Mouse (Mus musculus): ENCODE measurements around the gene Slc41a1. TPM values are rescaled to one million over a fixed set of nuclear protein-coding genes. Genes with fewer than 3 reads are reported as not detected.
A peak's percentile ranks its signal among the peaks of the same experiment; 100 is the strongest.

Gene Slc41a1
- polyA plus RNA-seq (2016; fragmentation: Nextera tagmentation; extraction: Ambion mirVana), result 7.8 and 10.2 TPM in 2 replicates

GRCm38 (mm10) chr1:131827207-131827786 lies at the start of gene Slc41a1:
Slc41a1 (plus strand) TSS chr1:131827493.
- 2% methylated on average over 25 of the region's 25 CpGs for WGBS
- H3K4me1 ChIP-seq (replicated peaks), result peaks cover 24% of the 10 kb centered on the region
- no peaks in the 10 kb centered on the region for H3K27me3 ChIP-seq (replicated peaks)
- no peaks in the 10 kb centered on the region for H3K9me3 ChIP-seq (replicated peaks)
- H3K4me2 ChIP-seq, result peak within 1 kb of the TSS; percentile 93
- peak within 1 kb of the TSS; percentile 82 for H3K4me3 ChIP-seq
- H3K27ac ChIP-seq (ENCODE audit: poor library complexity, severe bottlenecking), result peak within 1 kb of the TSS; percentile 83
- peak within 1 kb of the TSS; percentile 86 for H3K9ac ChIP-seq
- peak; percentile 54 for ATAC-seq (ENCODE audit: insufficient number of reproducible peaks, low FRiP score)
- H3K36me3 ChIP-seq, result peaks cover 20% of the 10 kb centered on the region

GRCm38 (mm10) chr1:131794591-131794990 lies 32.7 kb upstream of the Slc41a1 start:
- H3K9me3 ChIP-seq (replicated peaks), result no peaks in the 10 kb centered on the region
- no peak overlapping the region for H3K9ac ChIP-seq
- no peak overlapping the region for H3K27ac ChIP-seq (ENCODE audit: poor library complexity, severe bottlenecking)
- no peaks in the 10 kb centered on the region; the same call in 1 of the 2 replicates for H3K4me1 ChIP-seq (replicated peaks)
- no peak for ATAC-seq (ENCODE audit: insufficient number of reproducible peaks, low FRiP score)
- no peak overlapping the region for H3K4me3 ChIP-seq
- no peak overlapping the region for H3K4me2 ChIP-seq
- 40% methylated on average over 3 of the region's 3 CpGs for WGBS
- H3K36me3 ChIP-seq, result no peaks in the 10 kb centered on the region
- 0 out of 2 replicates have a peak, but pooled peaks cover 3% of the 10 kb centered on the region for H3K27me3 ChIP-seq (replicated peaks)

- H3K4me3 ChIP-seq, result no peak overlapping the region
- no peak overlapping the region for H3K4me2 ChIP-seq
- no peak for ATAC-seq (ENCODE audit: insufficient number of reproducible peaks, low FRiP score)
- H3K27ac ChIP-seq (ENCODE audit: poor library complexity, severe bottlenecking), result no peak overlapping the region
- 82% methylated on average over 3 of the region's 3 CpGs for WGBS
- H3K36me3 ChIP-seq, result no peaks in the 10 kb centered on the region
- no peak overlapping the region for H3K9ac ChIP-seq
- H3K27me3 ChIP-seq (replicated peaks), result 0 out of 2 replicates have a peak, but pooled peaks cover 3% of the 10 kb centered on the region
- no peaks in the 10 kb centered on the region; the same call in 1 of the 2 replicates for H3K4me1 ChIP-seq (replicated peaks)
- H3K9me3 ChIP-seq (replicated peaks), result no peaks in the 10 kb centered on the region
These were observed 32.1 kb upstream of the Slc41a1 start for GRCm38 (mm10) chr1:131795171-131795570.

- Histone ChIP-seq H3K9ac (peak within 1 kb of the TSS; percentile 55), H3K27me3 (replicated peaks) (0 out of 2 replicates have a peak, but pooled peaks cover 3% of the 10 kb centered on the region), H3K4me1 (replicated peaks) (no peaks in the 10 kb centered on the region; the same call in 1 of the 2 replicates), H3K4me2 (peak within 1 kb of the TSS; percentile 73), H3K9me3 (replicated peaks) (no peaks in the 10 kb centered on the region), H3K36me3 (no peaks in the 10 kb centered on the region), H3K4me3 (peak within 1 kb of the TSS; percentile 43), H3K27ac (ENCODE audit: poor library complexity, severe bottlenecking) (no peak within 1 kb of the TSS)
- WGBS, result 5% methylated on average over 26 of the region's 26 CpGs
- peak; percentile 67 for ATAC-seq (ENCODE audit: insufficient number of reproducible peaks, low FRiP score)
These were observed 29.9 kb upstream of the Slc41a1 start, which contains the start of gene Pm20d1 for GRCm38 (mm10) chr1:131797202-131797909. Pm20d1 (plus strand) TSS chr1:131797381.

- H3K27me3 ChIP-seq (replicated peaks), result 0 out of 2 replicates have a peak, but pooled peaks cover 3% of the 10 kb centered on the region
- 36% methylated on average over 1 of the region's 1 CpGs for WGBS
- H3K4me3 ChIP-seq, result no peak overlapping the region
- no peak overlapping the region for H3K9ac ChIP-seq
- no peak overlapping the region for H3K27ac ChIP-seq (ENCODE audit: poor library complexity, severe bottlenecking)
- no peaks in the 10 kb centered on the region; the same call in 1 of the 2 replicates for H3K4me1 ChIP-seq (replicated peaks)
- no peaks in the 10 kb centered on the region for H3K36me3 ChIP-seq
- H3K4me2 ChIP-seq, result no peak overlapping the region
- no peaks in the 10 kb centered on the region for H3K9me3 ChIP-seq (replicated peaks)
- no peak for ATAC-seq (ENCODE audit: insufficient number of reproducible peaks, low FRiP score)
These were observed 27.3 kb upstream of the Slc41a1 start for GRCm38 (mm10) chr1:131800001-131800400.

GRCm38 (mm10) chr1:131801071-131801470 lies 26.2 kb upstream of the Slc41a1 start:
- H3K4me2 ChIP-seq, result no peak overlapping the region
- 87% methylated on average over 8 of the region's 8 CpGs for WGBS
- ATAC-seq (ENCODE audit: insufficient number of reproducible peaks, low FRiP score), result no peak
- no peaks in the 10 kb centered on the region; the same call in 1 of the 2 replicates for H3K4me1 ChIP-seq (replicated peaks)
- H3K4me3 ChIP-seq, result no peak overlapping the region
- no peak overlapping the region for H3K27ac ChIP-seq (ENCODE audit: poor library complexity, severe bottlenecking)
- H3K27me3 ChIP-seq (replicated peaks), result 0 out of 2 replicates have a peak, but pooled peaks cover 3% of the 10 kb centered on the region
- H3K9ac ChIP-seq, result no peak overlapping the region
- H3K36me3 ChIP-seq, result no peaks in the 10 kb centered on the region
- H3K9me3 ChIP-seq (replicated peaks), result no peaks in the 10 kb centered on the region

GRCm38 (mm10) chr1:131802652-131803051 lies 24.6 kb upstream of the Slc41a1 start:
- H3K4me2 ChIP-seq, result no peak overlapping the region
- ATAC-seq (ENCODE audit: insufficient number of reproducible peaks, low FRiP score), result no peak
- H3K36me3 ChIP-seq, result no peaks in the 10 kb centered on the region
- no peaks in the 10 kb centered on the region for H3K9me3 ChIP-seq (replicated peaks)
- no peak overlapping the region for H3K4me3 ChIP-seq
- 82% methylated on average over 5 of the region's 5 CpGs for WGBS
- no peak overlapping the region for H3K9ac ChIP-seq
- H3K4me1 ChIP-seq (replicated peaks), result no peaks in the 10 kb centered on the region
- H3K27ac ChIP-seq (ENCODE audit: poor library complexity, severe bottlenecking), result no peak overlapping the region
- H3K27me3 ChIP-seq (replicated peaks), result no peaks in the 10 kb centered on the region

GRCm38 (mm10) chr1:131804166-131804565 lies 23.1 kb upstream of the Slc41a1 start:
- Histone ChIP-seq H3K4me2 (no peak overlapping the region), H3K4me3 (no peak overlapping the region), H3K27me3 (replicated peaks) (0 out of 2 replicates have a peak, but pooled peaks cover under 1% of the 10 kb centered on the region), H3K27ac (ENCODE audit: poor library complexity, severe bottlenecking) (no peak overlapping the region), H3K36me3 (no peaks in the 10 kb centered on the region), H3K9ac (no peak overlapping the region), H3K9me3 (replicated peaks) (no peaks in the 10 kb centered on the region), H3K4me1 (replicated peaks) (no peaks in the 10 kb centered on the region)
- 88% methylated on average over 3 of the region's 3 CpGs for WGBS
- ATAC-seq (ENCODE audit: insufficient number of reproducible peaks, low FRiP score), result no peak

- H3K27me3 ChIP-seq (replicated peaks), result peaks cover 5% of the 10 kb centered on the region; the same call in 1 of the 2 replicates
- no peak for ATAC-seq (ENCODE audit: insufficient number of reproducible peaks, low FRiP score)
- WGBS, result 72% methylated on average over 1 of the region's 1 CpGs
- H3K36me3 ChIP-seq, result no peaks in the 10 kb centered on the region
- no peak overlapping the region for H3K9ac ChIP-seq
- H3K4me2 ChIP-seq, result no peak overlapping the region
- no peak overlapping the region for H3K4me3 ChIP-seq
- no peaks in the 10 kb centered on the region for H3K9me3 ChIP-seq (replicated peaks)
- H3K27ac ChIP-seq (ENCODE audit: poor library complexity, severe bottlenecking), result no peak overlapping the region
- peaks cover 6% of the 10 kb centered on the region; the same call in 1 of the 2 replicates for H3K4me1 ChIP-seq (replicated peaks)
These were observed 18.3 kb upstream of the Slc41a1 start for GRCm38 (mm10) chr1:131808986-131809385.

GRCm38 (mm10) chr1:131809651-131810050 lies 17.6 kb upstream of the Slc41a1 start:
- Histone ChIP-seq H3K9ac (no peak overlapping the region), H3K27me3 (replicated peaks) (peaks cover 5% of the 10 kb centered on the region; the same call in 1 of the 2 replicates), H3K4me1 (replicated peaks) (peaks cover 6% of the 10 kb centered on the region; the same call in 1 of the 2 replicates), H3K36me3 (no peaks in the 10 kb centered on the region), H3K4me2 (no peak overlapping the region), H3K4me3 (no peak overlapping the region), H3K9me3 (replicated peaks) (no peaks in the 10 kb centered on the region), H3K27ac (ENCODE audit: poor library complexity, severe bottlenecking) (no peak overlapping the region)
- no peak for ATAC-seq (ENCODE audit: insufficient number of reproducible peaks, low FRiP score)
- WGBS, result 74% methylated on average over 2 of the region's 2 CpGs

GRCm38 (mm10) chr1:131811393-131811792 lies 15.9 kb upstream of the Slc41a1 start:
- 89% methylated on average over 1 of the region's 1 CpGs for WGBS

More at GRCm38 (mm10) chr1:131811393-131811792, 15.9 kb upstream of the Slc41a1 start:
- Histone ChIP-seq H3K4me1 (replicated peaks) (peaks cover 6% of the 10 kb centered on the region; the same call in 1 of the 2 replicates), H3K9ac (no peak overlapping the region), H3K27ac (ENCODE audit: poor library complexity, severe bottlenecking) (no peak overlapping the region), H3K27me3 (replicated peaks) (peaks cover 5% of the 10 kb centered on the region; the same call in 1 of the 2 replicates), H3K4me2 (no peak overlapping the region), H3K9me3 (replicated peaks) (no peaks in the 10 kb centered on the region), H3K4me3 (no peak overlapping the region), H3K36me3 (no peaks in the 10 kb centered on the region)
- no peak for ATAC-seq (ENCODE audit: insufficient number of reproducible peaks, low FRiP score)

Data from heart, embryonic 12.5 days (tissue).